Mouse (Mus musculus) retina, embryonic 14.5 days (tissue): ENCODE measurements around the gene Gm16442.
"Not testable (repeated sequence)": the region's sequence is repeated elsewhere in the genome, so short reads cannot be mapped to it uniquely, and the experiment has no call there.

ENCODE experiments used
- DNase-seq: peaks from one replicate; pipeline ENCODE4 v3.0.0-alpha.2; 2015; ENCODE audit warnings: low spot score

The Gm16442 gene

GRCm38 (mm10) chr7:20122479-20122878 lies at the start of gene Gm16442:
Gene Gm16442, minus strand, starts transcription at chr7:20122579.
- DNase-seq = not testable (repeated sequence)

- DNase-seq = not testable (repeated sequence)
Observed at GRCm38 (mm10) chr7:20168277-20168676, 45.9 kb upstream of the Gm16442 start, which contains the start of gene Vmn1r94. Gene Vmn1r94, minus strand, starts transcription at chr7:20168377.

DNA sequence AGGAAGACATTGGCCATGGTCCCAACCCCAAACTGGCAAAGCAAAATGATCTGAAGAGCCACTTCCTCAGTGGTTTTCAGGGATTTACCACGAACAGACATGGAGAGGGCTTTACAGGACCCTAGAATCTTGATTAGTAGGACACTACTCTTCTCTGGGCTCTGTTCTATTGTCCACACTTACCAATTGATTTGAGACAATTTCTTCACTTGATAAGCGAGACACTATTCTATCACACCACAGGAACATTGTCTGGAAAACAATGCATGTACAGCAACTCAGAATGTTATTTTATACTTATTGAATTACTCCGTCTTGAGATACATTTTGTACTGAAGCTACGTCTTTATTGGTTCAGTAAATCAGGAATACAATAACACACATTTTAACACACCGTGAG lies 16.6 kb upstream of the Gm16442 start, which contains the start of gene Vmn1r93:
Gene Vmn1r93 (minus strand): TSS at position 101 of the 400 bp plus-strand sequence.
- DNase-seq = not testable (repeated sequence)

DNA sequence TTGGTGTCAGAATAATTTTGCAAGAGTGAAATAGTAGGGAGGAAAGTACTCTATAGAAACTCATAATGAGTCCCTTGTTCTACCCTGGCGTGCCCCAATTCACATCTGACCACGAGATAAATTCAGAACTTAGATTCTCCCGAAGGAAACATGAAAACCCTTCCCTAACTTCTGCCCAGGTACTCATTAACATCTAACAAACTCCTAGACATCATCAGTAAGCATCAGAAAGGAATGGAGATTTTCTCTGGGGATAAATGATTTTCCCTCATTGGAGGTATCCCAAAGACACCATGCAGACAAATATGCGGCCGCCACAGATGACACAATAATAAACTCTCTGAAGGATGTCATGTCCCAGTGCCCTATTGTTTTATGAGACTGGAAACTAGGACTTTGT lies 23.0 kb downstream of the Gm16442 start, which contains the start of gene Vmn1r91:
Gene Vmn1r91 (plus strand): TSS at position 301 of the 400 bp plus-strand sequence.
- not testable (repeated sequence) for DNase-seq

DNA sequence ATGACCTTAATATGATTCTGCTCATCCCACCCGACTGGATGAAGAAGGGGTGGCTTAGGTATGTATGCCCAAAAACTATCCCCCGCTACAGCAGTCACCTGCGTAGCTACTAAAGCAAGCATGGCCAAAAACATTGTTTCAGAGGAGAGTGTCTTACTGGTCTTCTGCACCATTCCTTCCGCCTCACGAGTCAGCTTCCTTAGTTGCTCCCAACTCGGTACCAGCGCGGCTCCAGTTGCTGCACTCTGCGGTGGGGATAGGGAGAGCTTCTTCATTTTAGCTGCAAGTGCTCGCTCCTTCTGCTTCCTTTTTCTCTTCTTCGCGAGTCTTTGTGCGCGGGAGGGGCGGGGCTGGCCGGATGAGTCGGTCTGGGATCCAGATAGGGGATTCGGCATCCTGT lies 44.3 kb downstream of the Gm16442 start:
- DNase-seq = not testable (repeated sequence)
